Mouse (Mus musculus) cerebellum, adult 2 months (tissue): Measurements from ENCODE around the gene Smox. TPM values are rescaled to one million over a fixed set of nuclear protein-coding genes. Genes with fewer than 3 reads are reported as not detected.

Experiments used
- DNase-seq, 2 experiments: peaks; one replicate each; pipeline ENCODE4 v3.0.0; 2021
- H3K27ac ChIP-seq: fragments of 200-500 bp; 2 replicates; pipeline ENCODE4 v1.5.1; 2012; ENCODE audit warnings: low read length, control low read depth, inconsistent platforms; ENCODE audit not compliant: insufficient read depth
- H3K27me3 ChIP-seq: fragments of 200-500 bp; 2 replicates; pipeline ENCODE4 v1.6.1; 2012; ENCODE audit warnings: inconsistent platforms, mild to moderate bottlenecking, low read length, moderate library complexity; ENCODE audit not compliant: control insufficient read depth, insufficient read depth
- H3K4me1 ChIP-seq: fragments of 200-500 bp; 2 replicates; pipeline ENCODE4 v1.6.1; 2011; ENCODE audit warnings: low read length; ENCODE audit not compliant: control insufficient read depth, insufficient read depth
- H3K4me3 ChIP-seq: fragments of 200-500 bp; replicated peaks from 2 replicates; pipeline ENCODE3; 2011; ENCODE audit warnings: mild to moderate bottlenecking, low read depth, low read length, control low read depth; ENCODE audit not compliant: insufficient read depth
- CTCF ChIP-seq: fragments of 200-500 bp; IDR thresholded peaks from 2 replicates; pipeline ENCODE4 v1.5.1; 2011; ENCODE audit warnings: low read depth, mild to moderate bottlenecking, control low read depth, low read length, moderate library complexity, borderline replicate concordance; ENCODE audit not compliant: insufficient read depth
- POLR2A ChIP-seq: fragments of 200-500 bp; IDR thresholded peaks from 2 replicates; pipeline ENCODE4 v1.6.1; 2011; ENCODE audit warnings: low read length, control low read depth, borderline replicate concordance; ENCODE audit not compliant: insufficient read depth
- WGBS: fragments of 180-500 bp; shearing (Covaris S2); methylation state at CpG from one replicate; pipeline ENCODE4 v1.1.7; 2018; 5-methylcytosine and 5-hydroxymethylcytosine counted together
- polyA plus RNA-seq: library from polyadenylated mRNA; depleted of rRNA; stranded (reverse); fragments of >200 nt; gene quantifications from 2 replicates; pipeline ENCODE4 v1.2.3, GENCODE M21; 2012

The Smox gene
- polyA plus RNA-seq, 1 experiment, result 93.4 TPM

- TF ChIP-seq CTCF (no peak), POLR2A (no peak)
- Histone ChIP-seq H3K27me3 (no peaks in the 10 kb centered on the region), H3K4me1 (peaks cover 15% of the 10 kb centered on the region; the same call in 1 of the 2 replicates), H3K4me3 (peak overlapping the region; percentile 10), H3K27ac (no peak overlapping the region)
- 63% methylated on average over 5 of the region's 5 CpGs for WGBS
- no peak for DNase-seq
These were observed 2.1 kb downstream of the Smox start for GRCm38 (mm10) chr2:131493446-131493845.

DNA sequence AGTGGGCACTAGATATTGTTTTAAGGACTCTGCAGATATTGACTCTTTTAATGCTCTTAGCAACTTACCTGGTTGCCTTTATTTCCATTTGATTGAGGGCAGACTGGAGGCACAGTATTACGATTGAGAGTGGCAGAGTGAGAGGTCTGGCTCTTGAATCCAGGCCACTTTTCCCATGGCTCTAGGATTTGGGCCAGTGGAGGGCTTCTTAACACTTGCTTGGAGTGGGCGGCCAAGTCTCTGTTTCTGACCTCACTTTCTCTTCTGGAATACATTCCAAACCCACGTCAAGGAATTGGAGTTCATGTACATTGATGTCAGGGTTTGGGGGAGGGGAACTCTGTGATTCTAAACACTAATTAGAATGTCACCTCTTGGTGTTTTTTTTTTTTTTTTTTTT, 4.0 kb downstream of the Smox start:
- Histone ChIP-seq H3K27ac (no peak overlapping the region), H3K4me3 (no peak overlapping the region), H3K4me1 (peaks cover 11% of the 10 kb centered on the region; the same call in 1 of the 2 replicates), H3K27me3 (no peaks in the 10 kb centered on the region)
- TF ChIP-seq POLR2A, result no peak
- TF ChIP-seq CTCF, result no peak
- 56% methylated on average over 3 of the region's 3 CpGs for WGBS
- no peak for DNase-seq

DNA sequence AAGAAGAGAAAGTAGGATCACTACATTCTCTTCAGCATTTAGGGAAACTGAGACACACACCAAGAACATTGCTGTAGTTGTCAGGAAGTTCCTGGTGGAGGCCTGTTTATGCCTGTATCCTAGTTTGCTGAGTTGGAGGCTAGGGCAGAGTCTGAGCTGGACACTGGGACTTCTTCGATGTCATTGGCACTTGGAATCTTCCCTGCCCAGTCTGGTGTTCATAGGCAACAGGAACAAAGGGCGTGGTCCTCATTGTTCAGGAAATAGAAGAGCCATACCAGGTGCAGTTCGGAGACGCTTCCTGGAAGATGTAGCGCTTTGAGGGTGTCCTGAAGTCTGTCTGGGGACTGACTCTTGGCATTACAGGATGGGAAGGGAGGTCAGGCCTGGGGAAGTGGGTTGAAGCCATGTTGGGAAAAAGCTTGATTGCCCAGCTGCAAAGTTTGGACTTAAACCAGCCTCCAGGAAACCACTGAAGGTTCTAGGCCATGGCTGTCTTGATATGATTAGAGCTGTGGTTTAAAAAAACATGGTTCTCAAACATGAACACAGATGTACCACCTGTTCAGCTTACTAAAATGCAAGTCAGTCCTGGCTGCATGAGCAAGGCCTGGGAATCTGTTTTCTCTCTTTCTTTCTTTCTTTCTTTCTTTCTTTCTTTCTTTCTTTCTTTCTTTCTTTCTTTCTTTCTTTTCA, 5.0 kb downstream of the Smox start:
- Histone ChIP-seq H3K27me3 (no peaks in the 10 kb centered on the region), H3K4me1 (peaks cover 15% of the 10 kb centered on the region; the same call in 1 of the 2 replicates), H3K27ac (no peak overlapping the region), H3K4me3 (no peak overlapping the region)
- DNase-seq, result no peak
- TF ChIP-seq POLR2A, result no peak
- TF ChIP-seq CTCF, result no peak
- WGBS, result 88% methylated on average over 5 of the region's 5 CpGs

DNA sequence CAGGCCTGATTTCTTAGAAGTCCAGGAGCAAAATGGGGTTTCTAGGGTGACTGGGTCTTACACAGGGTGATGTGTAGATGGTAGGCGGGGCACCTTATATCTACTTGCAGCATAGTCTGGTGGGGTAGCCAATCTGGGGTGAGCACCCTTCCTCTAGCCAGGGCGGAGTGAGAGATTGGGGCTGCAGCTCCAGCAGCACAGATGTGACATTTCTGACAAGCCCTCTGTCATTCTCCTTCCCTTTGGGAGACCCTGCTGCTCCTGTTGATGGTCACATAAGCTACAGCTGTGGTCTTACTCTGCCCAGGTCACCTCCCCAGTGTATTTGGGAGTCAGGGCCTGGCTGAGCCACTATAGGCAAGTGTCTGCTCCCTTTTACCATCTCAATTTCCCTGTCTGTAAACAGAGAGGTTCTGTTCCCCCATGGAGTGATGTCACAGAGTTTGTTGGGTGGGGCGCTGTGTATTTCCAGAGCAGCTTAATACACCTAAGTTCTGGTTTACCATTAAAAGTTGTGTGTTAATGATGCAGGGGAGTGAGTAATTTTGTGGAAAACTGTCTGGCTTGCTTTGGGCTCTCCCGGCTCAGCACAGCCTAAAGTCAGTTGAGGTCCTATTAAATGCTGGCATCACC, 6.0 kb downstream of the Smox start:
- Histone ChIP-seq H3K4me1 (peaks cover 24% of the 10 kb centered on the region), H3K27ac (no peak overlapping the region), H3K27me3 (no peaks in the 10 kb centered on the region), H3K4me3 (no peak overlapping the region)
- no peak for DNase-seq
- TF ChIP-seq CTCF (no peak), POLR2A (no peak)
- 91% methylated on average over 4 of the region's 4 CpGs for WGBS

GRCm38 (mm10) chr2:131498219-131498618, 6.9 kb downstream of the Smox start:
- TF ChIP-seq POLR2A (no peak), CTCF (no peak)
- H3K27me3 ChIP-seq, result no peaks in the 10 kb centered on the region
- H3K27ac ChIP-seq, result no peak overlapping the region
- H3K4me1 ChIP-seq, result peaks cover 28% of the 10 kb centered on the region
- WGBS, result 17% methylated on average over 7 of the region's 7 CpGs
- DNase-seq, result peak; percentile 63 to 72
- H3K4me3 ChIP-seq, result no peak overlapping the region

- Histone ChIP-seq H3K4me1 (peaks cover 32% of the 10 kb centered on the region), H3K27me3 (no peaks in the 10 kb centered on the region), H3K27ac (no peak overlapping the region), H3K4me3 (no peak overlapping the region)
- no peak for DNase-seq
- 89% methylated on average over 5 of the region's 5 CpGs for WGBS
- TF ChIP-seq POLR2A (no peak), CTCF (no peak)
These were observed 8.1 kb downstream of the Smox start for GRCm38 (mm10) chr2:131499290-131499845.

DNA sequence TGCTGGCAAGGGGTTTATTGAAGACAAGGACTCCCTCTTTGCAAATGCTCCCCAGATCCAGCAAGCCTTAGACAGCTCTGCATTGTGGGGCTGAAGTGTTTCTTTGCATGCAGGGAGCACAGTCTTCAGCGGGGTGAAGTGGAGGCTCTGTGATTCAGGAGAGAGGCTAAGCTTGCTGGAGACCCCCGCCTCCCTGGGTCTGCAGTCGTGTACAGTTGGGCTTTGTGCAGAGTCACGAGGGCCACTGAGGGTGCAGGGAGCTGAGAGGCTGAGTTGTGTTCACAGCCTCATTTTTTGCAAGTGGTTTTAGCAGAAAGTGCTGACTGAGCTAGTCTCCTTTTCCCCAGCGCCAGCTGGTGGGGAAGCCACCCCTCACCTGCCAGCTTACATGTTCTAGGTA, 10.6 kb downstream of the Smox start:
- Histone ChIP-seq H3K27me3 (no peaks in the 10 kb centered on the region), H3K4me1 (peaks cover 35% of the 10 kb centered on the region), H3K4me3 (no peak overlapping the region), H3K27ac (no peak overlapping the region)
- no peak for DNase-seq
- 61% methylated on average over 5 of the region's 5 CpGs for WGBS
- TF ChIP-seq POLR2A (no peak), CTCF (no peak)

DNA sequence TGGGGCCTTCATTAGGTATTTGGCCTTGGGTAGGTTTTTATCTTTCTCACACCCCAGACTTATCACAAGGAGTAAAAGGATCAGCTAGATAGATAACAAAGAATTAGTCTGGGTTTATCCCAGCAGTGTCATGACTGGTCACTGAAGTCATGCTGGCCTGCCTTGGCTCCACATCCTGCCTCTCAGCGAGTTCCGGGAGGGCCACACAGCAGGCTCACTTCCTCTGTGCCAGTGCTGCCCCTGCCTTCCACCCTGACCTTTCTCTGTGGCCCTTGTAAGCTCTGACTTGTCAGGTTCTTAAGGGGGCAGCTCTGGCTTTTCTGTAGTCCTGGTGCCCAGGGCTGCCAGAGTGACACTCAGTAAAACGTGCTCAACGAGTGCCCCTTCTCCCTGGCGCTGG, 11.3 kb downstream of the Smox start:
- 44% methylated on average over 5 of the region's 5 CpGs for WGBS
- DNase-seq, result peak in 1 of 2 experiments; percentile 32
- Histone ChIP-seq H3K4me1 (peaks cover 35% of the 10 kb centered on the region), H3K4me3 (no peak overlapping the region), H3K27me3 (no peaks in the 10 kb centered on the region), H3K27ac (no peak overlapping the region)
- no peak for TF ChIP-seq CTCF
- no peak for TF ChIP-seq POLR2A
